Mouse (Mus musculus): ENCODE results near the gene Tcea2. TPM values are rescaled to one million over a fixed set of nuclear protein-coding genes. Genes with fewer than 3 reads are reported as not detected.

Gene Tcea2
- polyA plus RNA-seq, 1 experiment = 4.3 TPM

GRCm38 (mm10) chr2:181698241-181698640 is 18.1 kb downstream of the Tcea2 start, which contains the start of gene Lkaaear1:
Gene Lkaaear1, minus strand, starts transcription at chr2:181698442.
- H3K27ac ChIP-seq (ENCODE audit: insufficient read depth, low read depth, low read length) = no peak within 1 kb of the TSS
- WGBS = 38% methylated on average over 5 of the region's 5 CpGs
- TF ChIP-seq CTCF (IDR thresholded peaks at IDR 0.05; ENCODE audit: extremely low read depth, insufficient read length, insufficient replicate concordance, low read depth, low read length) (no peak), POLR2A (IDR thresholded peaks at IDR 0.05; ENCODE audit: low read depth, low read length) (no peak)
- peaks cover 3% of the 10 kb centered on the region for H3K4me1 ChIP-seq (ENCODE audit: control insufficient read depth, insufficient read depth, insufficient read length, low read length)
- H3K27me3 ChIP-seq (ENCODE audit: control insufficient read depth, insufficient read depth, low read length) = 0 out of 2 replicates have a peak, but pooled peaks cover 5% of the 10 kb centered on the region
- no peaks in the 10 kb centered on the region for H3K36me3 ChIP-seq (ENCODE audit: control insufficient read depth, insufficient read depth, low read length)
- no peak within 1 kb of the TSS for H3K4me3 ChIP-seq (ENCODE audit: low read depth, low read length)

GRCm38 (mm10) chr2:181706668-181707067 is 26.6 kb downstream of the Tcea2 start:
- H3K4me1 ChIP-seq (ENCODE audit: control insufficient read depth, insufficient read depth, insufficient read length, low read length) = no peaks in the 10 kb centered on the region
- no peak for TF ChIP-seq POLR2A (IDR thresholded peaks at IDR 0.05; ENCODE audit: low read depth, low read length)
- TF ChIP-seq CTCF (IDR thresholded peaks at IDR 0.05; ENCODE audit: extremely low read depth, insufficient read length, insufficient replicate concordance, low read depth, low read length) = no peak
- H3K27ac ChIP-seq (ENCODE audit: insufficient read depth, low read depth, low read length) = no peak overlapping the region
- H3K4me3 ChIP-seq (ENCODE audit: low read depth, low read length) = no peak overlapping the region
- no peaks in the 10 kb centered on the region; the same call in 1 of the 2 replicates for H3K27me3 ChIP-seq (ENCODE audit: control insufficient read depth, insufficient read depth, low read length)
- WGBS = 27% methylated on average over 4 of the region's 4 CpGs
- H3K36me3 ChIP-seq (ENCODE audit: control insufficient read depth, insufficient read depth, low read length) = no peaks in the 10 kb centered on the region

GRCm38 (mm10) chr2:181713749-181714148 is 33.6 kb downstream of the Tcea2 start:
- Histone ChIP-seq H3K27ac (ENCODE audit: insufficient read depth, low read depth, low read length) (no peak overlapping the region), H3K4me3 (ENCODE audit: low read depth, low read length) (no peak overlapping the region)
- 84% methylated on average over 1 of the region's 1 CpGs for WGBS

GRCm38 (mm10) chr2:181714903-181715326 is 34.8 kb downstream of the Tcea2 start, which contains the start of gene Oprl1:
Gene Oprl1, plus strand, starts transcription at chr2:181715016.
- TF ChIP-seq CTCF (IDR thresholded peaks at IDR 0.05; ENCODE audit: extremely low read depth, insufficient read length, insufficient replicate concordance, low read depth, low read length) (no peak), POLR2A (IDR thresholded peaks at IDR 0.05; ENCODE audit: low read depth, low read length) (no peak)
- no peaks in the 10 kb centered on the region for H3K4me1 ChIP-seq (ENCODE audit: control insufficient read depth, insufficient read depth, insufficient read length, low read length)
- no peaks in the 10 kb centered on the region for H3K27me3 ChIP-seq (ENCODE audit: control insufficient read depth, insufficient read depth, low read length)
- no peak within 1 kb of the TSS for H3K4me3 ChIP-seq (ENCODE audit: low read depth, low read length)
- H3K27ac ChIP-seq (ENCODE audit: insufficient read depth, low read depth, low read length) = no peak within 1 kb of the TSS
- no peaks in the 10 kb centered on the region for H3K36me3 ChIP-seq (ENCODE audit: control insufficient read depth, insufficient read depth, low read length)
- WGBS = under 1% methylated on average over 7 of the region's 7 CpGs

More at GRCm38 (mm10) chr2:181713749-181714148, 33.6 kb downstream of the Tcea2 start:
- no peaks in the 10 kb centered on the region for H3K36me3 ChIP-seq (ENCODE audit: control insufficient read depth, insufficient read depth, low read length)
- no peaks in the 10 kb centered on the region for H3K27me3 ChIP-seq (ENCODE audit: control insufficient read depth, insufficient read depth, low read length)
- no peak for TF ChIP-seq CTCF (IDR thresholded peaks at IDR 0.05; ENCODE audit: extremely low read depth, insufficient read length, insufficient replicate concordance, low read depth, low read length)
- no peak for TF ChIP-seq POLR2A (IDR thresholded peaks at IDR 0.05; ENCODE audit: low read depth, low read length)
- H3K4me1 ChIP-seq (ENCODE audit: control insufficient read depth, insufficient read depth, insufficient read length, low read length) = no peaks in the 10 kb centered on the region

- H3K27me3 ChIP-seq (ENCODE audit: control insufficient read depth, insufficient read depth, low read length) = no peaks in the 10 kb centered on the region
- H3K4me1 ChIP-seq (ENCODE audit: control insufficient read depth, insufficient read depth, insufficient read length, low read length) = no peaks in the 10 kb centered on the region
- H3K4me3 ChIP-seq (ENCODE audit: low read depth, low read length) = no peak overlapping the region
- no peak overlapping the region for H3K27ac ChIP-seq (ENCODE audit: insufficient read depth, low read depth, low read length)
- no peaks in the 10 kb centered on the region for H3K36me3 ChIP-seq (ENCODE audit: control insufficient read depth, insufficient read depth, low read length)
- WGBS = 67% methylated on average over 3 of the region's 3 CpGs
- no peak for TF ChIP-seq CTCF (IDR thresholded peaks at IDR 0.05; ENCODE audit: extremely low read depth, insufficient read length, insufficient replicate concordance, low read depth, low read length)
- TF ChIP-seq POLR2A (IDR thresholded peaks at IDR 0.05; ENCODE audit: low read depth, low read length) = no peak
These were observed 35.3 kb downstream of the Tcea2 start for GRCm38 (mm10) chr2:181715382-181715781.

GRCm38 (mm10) chr2:181716991-181717390 is 36.9 kb downstream of the Tcea2 start:
- 27% methylated on average over 3 of the region's 3 CpGs for WGBS
- Histone ChIP-seq H3K27ac (ENCODE audit: insufficient read depth, low read depth, low read length) (no peak overlapping the region), H3K4me1 (ENCODE audit: control insufficient read depth, insufficient read depth, insufficient read length, low read length) (no peaks in the 10 kb centered on the region), H3K27me3 (ENCODE audit: control insufficient read depth, insufficient read depth, low read length) (no peaks in the 10 kb centered on the region), H3K36me3 (ENCODE audit: control insufficient read depth, insufficient read depth, low read length) (no peaks in the 10 kb centered on the region), H3K4me3 (ENCODE audit: low read depth, low read length) (no peak overlapping the region)
- no peak for TF ChIP-seq POLR2A (IDR thresholded peaks at IDR 0.05; ENCODE audit: low read depth, low read length)
- TF ChIP-seq CTCF (IDR thresholded peaks at IDR 0.05; ENCODE audit: extremely low read depth, insufficient read length, insufficient replicate concordance, low read depth, low read length) = no peak

GRCm38 (mm10) chr2:181720061-181720460 is 40.0 kb downstream of the Tcea2 start:
- H3K27me3 ChIP-seq (ENCODE audit: control insufficient read depth, insufficient read depth, low read length) = no peaks in the 10 kb centered on the region
- no peak for TF ChIP-seq POLR2A (IDR thresholded peaks at IDR 0.05; ENCODE audit: low read depth, low read length)
- TF ChIP-seq CTCF (IDR thresholded peaks at IDR 0.05; ENCODE audit: extremely low read depth, insufficient read length, insufficient replicate concordance, low read depth, low read length) = no peak
- no peaks in the 10 kb centered on the region for H3K4me1 ChIP-seq (ENCODE audit: control insufficient read depth, insufficient read depth, insufficient read length, low read length)
- H3K27ac ChIP-seq (ENCODE audit: insufficient read depth, low read depth, low read length) = no peak overlapping the region
- H3K36me3 ChIP-seq (ENCODE audit: control insufficient read depth, insufficient read depth, low read length) = no peaks in the 10 kb centered on the region
- no peak overlapping the region for H3K4me3 ChIP-seq (ENCODE audit: low read depth, low read length)
- WGBS = 14% methylated on average over 3 of the region's 3 CpGs

Data from small intestine, adult 2 months (tissue).